Mouse (Mus musculus): ENCODE results near the gene Spon1.

GRCm38 (mm10) chr7:114042973-114043928, 277.5 kb downstream of the Spon1 start:
- TF ChIP-seq CTCF (IDR thresholded peaks at IDR 0.05; ENCODE audit: low read depth) (no peak), EP300 (IDR thresholded peaks at IDR 0.05; ENCODE audit: low read depth) (no peak)
